Mouse (Mus musculus) forebrain, embryonic 11.5 days (tissue): ENCODE measurements around the gene Spg7. TPM values are rescaled to one million over a fixed set of nuclear protein-coding genes. Genes with fewer than 3 reads are reported as not detected.

Experiments used
- ATAC-seq: fragments of 200-750 bp; cut with Nextera tagmentation; replicated peaks from 2 replicates; pipeline ENCODE4 v1.8.0; 2017; ENCODE audit warnings: moderate TSS enrichment; ENCODE audit not compliant: low FRiP score
- DNase-seq: peaks from one replicate; pipeline ENCODE4 v3.0.0-alpha.2; 2017; ENCODE audit warnings: low spot score
- H3K27ac ChIP-seq: fragments of 300-500 bp; sonication (generic); 2 replicates; pipeline ENCODE4 v1.5.1; 2014; ENCODE audit warnings: low read depth, low read length
- H3K27me3 ChIP-seq: fragments of 300-500 bp; sonication (generic); 2 replicates; pipeline ENCODE4 v1.6.1; 2014; ENCODE audit warnings: mild to moderate bottlenecking, low read length, mixed read lengths; ENCODE audit not compliant: control insufficient read depth, insufficient read depth
- H3K36me3 ChIP-seq: fragments of 300-500 bp; sonication (generic); 2 replicates; pipeline ENCODE4 v1.6.1; 2014; ENCODE audit warnings: mild to moderate bottlenecking, low read length, moderate library complexity, mixed read lengths; ENCODE audit not compliant: control insufficient read depth, insufficient read depth
- H3K4me1 ChIP-seq: fragments of 300-500 bp; sonication (generic); replicated peaks from 2 replicates; pipeline ENCODE4 v1.6.1; 2014; ENCODE audit warnings: low read length, mixed read lengths; ENCODE audit not compliant: control insufficient read depth, insufficient read depth
- H3K4me2 ChIP-seq: fragments of 300-500 bp; sonication (generic); 2 replicates; pipeline ENCODE4 v1.6.1; 2014; ENCODE audit warnings: low read depth, mild to moderate bottlenecking, low read length, moderate library complexity, mixed read lengths; ENCODE audit not compliant: severe bottlenecking
- H3K4me3 ChIP-seq: fragments of 300-500 bp; sonication (generic); 2 replicates; pipeline ENCODE4 v1.5.1; 2014; ENCODE audit warnings: low read depth, low read length
- H3K9ac ChIP-seq: fragments of 300-500 bp; sonication (generic); 2 replicates; pipeline ENCODE4 v1.6.1; 2014; ENCODE audit warnings: low read length
- H3K9me3 ChIP-seq: fragments of 300-500 bp; sonication (generic); 2 replicates; pipeline ENCODE4 v1.6.1; 2016; ENCODE audit warnings: low read length, mixed read lengths; ENCODE audit not compliant: control insufficient read depth
- WGBS: fragments of 180-500 bp; shearing (Covaris S2); extraction: QIAGEN DNeasy Blood & Tissue Kit; methylation state at CpG from one replicate; pipeline ENCODE4 v1.1.7; 2014; 5-methylcytosine and 5-hydroxymethylcytosine counted together
- polyA plus RNA-seq: library from polyadenylated mRNA; unstranded; fragments of >200 nt; fragmentation: Nextera tagmentation; extraction: Ambion mirVana; gene quantifications from 2 replicates; pipeline ENCODE4 v1.2.1, GENCODE M21; 2014

Gene Spg7
- polyA plus RNA-seq = 43.5 and 52.6 TPM in 2 replicates

GRCm38 (mm10) chr8:123062721-123063120, at the start of gene Spg7:
Gene Spg7 (plus strand): TSS chr8:123062942.
- DNase-seq = no peak

DNA sequence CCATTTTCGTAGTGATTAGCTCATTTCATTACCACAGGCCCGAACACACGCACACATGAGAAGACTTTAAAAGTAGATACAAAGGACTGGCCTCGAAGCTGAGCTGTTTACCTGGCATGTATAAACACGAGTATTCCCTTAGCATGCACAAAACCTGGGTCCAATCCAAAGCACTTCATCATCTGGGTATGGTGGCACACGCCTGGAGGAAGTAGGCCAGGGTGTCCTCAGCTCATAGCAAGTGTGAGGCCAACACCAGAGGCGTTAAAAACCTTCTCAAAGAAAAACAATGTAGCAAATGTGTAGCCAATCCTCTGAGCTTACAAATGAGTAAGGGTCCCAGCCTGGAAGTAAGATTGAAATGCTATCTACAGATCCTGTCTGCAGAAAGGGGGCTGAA, 48.3 kb upstream of the Spg7 start:
- Histone ChIP-seq H3K36me3 (no peaks in the 10 kb centered on the region), H3K4me2 (no peak overlapping the region), H3K27ac (no peak overlapping the region), H3K4me3 (no peak overlapping the region), H3K9me3 (no peaks in the 10 kb centered on the region), H3K4me1 (peaks cover 3% of the 10 kb centered on the region; the same call in 1 of the 2 replicates), H3K27me3 (no peaks in the 10 kb centered on the region), H3K9ac (no peak overlapping the region)
- WGBS = 92% methylated on average over 7 of the region's 7 CpGs
- ATAC-seq (no peak), DNase-seq (no peak)

More at GRCm38 (mm10) chr8:123062721-123063120, at the start of gene Spg7:
- WGBS = 76% methylated on average over 7 of the region's 7 CpGs
- no peak within 1 kb of the TSS for H3K27ac ChIP-seq
- H3K27me3 ChIP-seq = no peaks in the 10 kb centered on the region
- ATAC-seq = no peak
- H3K36me3 ChIP-seq = no peaks in the 10 kb centered on the region
- H3K4me3 ChIP-seq = no peak within 1 kb of the TSS
- peaks cover 5% of the 10 kb centered on the region; the same call in 1 of the 2 replicates for H3K4me1 ChIP-seq
- no peak within 1 kb of the TSS for H3K4me2 ChIP-seq
- H3K9ac ChIP-seq = no peak within 1 kb of the TSS
- no peaks in the 10 kb centered on the region for H3K9me3 ChIP-seq

- ATAC-seq (no peak), DNase-seq (no peak)
- no peak overlapping the region for H3K4me3 ChIP-seq
- no peak overlapping the region for H3K9ac ChIP-seq
- H3K27ac ChIP-seq = no peak overlapping the region
- H3K27me3 ChIP-seq = no peaks in the 10 kb centered on the region
- 90% methylated on average over 3 of the region's 3 CpGs for WGBS
- H3K36me3 ChIP-seq = no peaks in the 10 kb centered on the region
- H3K4me1 ChIP-seq = peaks cover 3% of the 10 kb centered on the region; the same call in 1 of the 2 replicates
- H3K4me2 ChIP-seq = no peak overlapping the region
- no peaks in the 10 kb centered on the region for H3K9me3 ChIP-seq
Measured at GRCm38 (mm10) chr8:123015074-123015473, 47.7 kb upstream of the Spg7 start.

GRCm38 (mm10) chr8:123017143-123017542, 45.6 kb upstream of the Spg7 start:
- Histone ChIP-seq H3K27ac (no peak overlapping the region), H3K9me3 (no peaks in the 10 kb centered on the region), H3K27me3 (no peaks in the 10 kb centered on the region), H3K4me3 (no peak overlapping the region), H3K4me2 (no peak overlapping the region), H3K4me1 (peaks cover 5% of the 10 kb centered on the region; the same call in 1 of the 2 replicates), H3K9ac (no peak overlapping the region), H3K36me3 (no peaks in the 10 kb centered on the region)
- WGBS = 94% methylated on average over 4 of the region's 4 CpGs
- DNase-seq (no peak), ATAC-seq (no peak)

DNA sequence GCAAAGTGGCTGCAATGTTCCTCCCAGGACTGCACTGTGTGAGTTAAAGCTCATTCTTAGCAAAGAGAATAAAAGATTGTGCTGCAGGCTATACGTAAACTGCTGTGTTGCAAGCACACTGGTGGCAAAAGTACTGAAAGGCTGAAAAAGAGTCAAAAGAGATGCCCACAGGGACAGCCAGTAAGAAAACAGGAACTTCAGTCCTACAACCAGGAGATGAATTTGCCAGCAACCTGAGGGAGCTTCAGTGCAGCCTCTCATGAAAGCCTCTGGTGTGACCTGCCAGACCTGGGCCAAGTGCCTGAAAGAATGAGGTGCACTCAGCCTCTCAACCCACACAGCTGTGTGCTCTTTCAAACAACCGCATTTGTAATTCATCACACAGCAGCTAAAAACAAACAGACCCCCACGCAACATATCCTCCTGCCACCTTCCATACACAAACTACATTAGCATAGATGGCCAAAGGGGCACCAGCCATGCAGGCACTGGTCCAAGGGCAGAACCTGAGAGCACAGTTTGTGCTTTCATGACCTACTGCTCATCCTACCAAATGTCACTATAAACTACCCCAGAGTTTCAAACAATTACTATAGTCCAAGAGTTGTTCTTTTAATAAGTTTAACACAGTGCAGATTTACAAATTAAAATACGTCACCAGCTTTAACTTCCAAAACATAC, 44.1 kb upstream of the Spg7 start:
- DNase-seq = no peak
- 76% methylated on average over 4 of the region's 4 CpGs for WGBS
- Histone ChIP-seq H3K4me1 (peaks cover 5% of the 10 kb centered on the region; the same call in 1 of the 2 replicates), H3K4me2 (no peak overlapping the region), H3K9ac (no peak overlapping the region), H3K9me3 (no peaks in the 10 kb centered on the region), H3K4me3 (no peak overlapping the region), H3K36me3 (no peaks in the 10 kb centered on the region), H3K27ac (no peak overlapping the region), H3K27me3 (no peaks in the 10 kb centered on the region)
- ATAC-seq = no peak

DNA sequence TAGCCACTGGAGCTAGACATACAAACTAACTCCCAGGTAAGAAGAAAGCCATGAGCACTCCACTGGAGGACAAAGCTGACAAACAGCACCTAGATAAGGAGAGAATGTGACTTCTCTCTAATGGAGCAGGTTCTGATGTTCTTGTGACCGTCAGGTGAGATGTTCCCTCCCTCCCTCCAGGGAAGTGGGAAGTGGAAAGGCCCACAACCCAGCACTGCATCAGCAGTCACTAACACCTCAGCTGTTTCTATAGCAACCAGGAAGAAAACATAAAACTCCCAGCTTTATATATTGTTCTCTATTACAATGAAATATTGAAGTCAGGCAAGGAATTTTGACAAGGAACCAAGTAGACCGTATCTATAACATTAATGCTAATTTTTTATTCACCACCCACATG, 42.7 kb upstream of the Spg7 start:
- ATAC-seq = no peak
- Histone ChIP-seq H3K27ac (no peak overlapping the region), H3K9me3 (no peaks in the 10 kb centered on the region), H3K4me1 (peaks cover 5% of the 10 kb centered on the region; the same call in 1 of the 2 replicates), H3K9ac (no peak overlapping the region), H3K4me3 (no peak overlapping the region), H3K36me3 (no peaks in the 10 kb centered on the region), H3K4me2 (no peak overlapping the region), H3K27me3 (no peaks in the 10 kb centered on the region)
- WGBS = 89% methylated on average over 2 of the region's 2 CpGs
- no peak for DNase-seq

DNA sequence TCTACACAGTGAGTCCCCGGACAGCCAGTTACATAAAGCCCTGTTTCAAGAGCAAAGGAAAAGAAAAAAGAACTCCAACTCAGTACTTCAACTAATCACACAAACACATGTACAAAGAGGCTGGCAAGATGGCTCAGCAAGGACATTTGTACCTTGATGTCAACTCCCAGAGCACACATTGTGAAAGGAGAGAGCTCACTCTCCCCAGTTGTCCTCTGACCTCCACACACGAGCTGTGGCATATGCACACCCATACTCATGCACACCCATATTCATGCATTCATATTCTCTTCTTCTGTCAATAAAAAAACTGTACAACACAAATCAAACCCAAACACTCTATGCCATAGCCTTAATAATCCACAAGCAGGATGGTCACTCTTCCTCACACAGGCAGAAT, 41.9 kb upstream of the Spg7 start:
- Histone ChIP-seq H3K36me3 (no peaks in the 10 kb centered on the region), H3K9ac (no peak overlapping the region), H3K27ac (no peak overlapping the region), H3K27me3 (no peaks in the 10 kb centered on the region), H3K4me2 (no peak overlapping the region), H3K4me1 (peaks cover 5% of the 10 kb centered on the region; the same call in 1 of the 2 replicates), H3K9me3 (no peaks in the 10 kb centered on the region), H3K4me3 (no peak overlapping the region)
- 86% methylated on average over 2 of the region's 2 CpGs for WGBS
- no peak for DNase-seq
- ATAC-seq = no peak

DNA sequence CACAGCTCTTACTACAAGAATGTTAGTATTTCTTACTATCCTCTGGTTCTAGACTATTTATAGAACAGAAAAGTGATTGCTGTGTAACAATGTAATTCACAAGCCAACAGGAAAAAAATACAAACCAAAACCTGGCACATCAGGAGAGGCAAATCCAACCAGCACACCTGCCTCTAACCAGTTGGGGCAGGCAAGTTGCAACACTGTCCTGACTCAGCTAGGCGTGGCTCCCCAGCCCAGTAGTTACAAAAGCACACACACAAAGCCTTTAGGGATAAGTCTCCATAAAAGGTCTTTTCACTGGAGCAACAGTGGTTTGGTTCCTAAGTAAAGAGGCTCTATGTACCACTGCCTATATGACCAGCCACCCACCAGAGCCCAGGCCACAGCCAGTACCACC, 41.5 kb upstream of the Spg7 start:
- WGBS = 67% methylated on average over 1 of the region's 1 CpGs
- Histone ChIP-seq H3K9me3 (no peaks in the 10 kb centered on the region), H3K9ac (no peak overlapping the region), H3K4me3 (no peak overlapping the region), H3K27ac (no peak overlapping the region), H3K4me2 (no peak overlapping the region), H3K27me3 (no peaks in the 10 kb centered on the region), H3K4me1 (peaks cover 5% of the 10 kb centered on the region; the same call in 1 of the 2 replicates), H3K36me3 (no peaks in the 10 kb centered on the region)
- ATAC-seq = no peak
- no peak for DNase-seq

GRCm38 (mm10) chr8:123022727-123023126, 40.0 kb upstream of the Spg7 start:
- ATAC-seq = no peak
- Histone ChIP-seq H3K36me3 (no peaks in the 10 kb centered on the region), H3K9me3 (no peaks in the 10 kb centered on the region), H3K27me3 (no peaks in the 10 kb centered on the region), H3K4me3 (no peak overlapping the region), H3K27ac (no peak overlapping the region), H3K4me2 (no peak overlapping the region), H3K9ac (no peak overlapping the region), H3K4me1 (peaks cover 5% of the 10 kb centered on the region; the same call in 1 of the 2 replicates)
- WGBS = 86% methylated on average over 3 of the region's 3 CpGs
- no peak for DNase-seq
